Mouse (Mus musculus) embryonic facial prominence, embryonic 11.5 days (tissue): ENCODE measurements at regions not wholly inside any gene's neighbourhood (a gene's known extent, or its start where the extent isn't known, plus 50 kb on each side); places are given as distances from the start of the nearest gene placed in this dataset.
"Not testable (repeated sequence)": the region's sequence is repeated elsewhere in the genome, so short reads cannot be mapped to it uniquely, and the experiment has no call there.

Source experiments
- ATAC-seq: fragments of 200-750 bp; cut with Nextera tagmentation; replicated peaks from 2 replicates; pipeline ENCODE4 v1.8.0; 2017; ENCODE audit warnings: low read depth; ENCODE audit not compliant: insufficient number of reproducible peaks, low FRiP score, low TSS enrichment
- DNase-seq: peaks from one replicate; pipeline ENCODE4 v3.0.0-alpha.2; 2015; ENCODE audit warnings: low spot score
- H3K27ac ChIP-seq: fragments of 300-500 bp; sonication (generic); replicated peaks from 2 replicates; pipeline ENCODE4 v1.5.1; 2014; ENCODE audit warnings: mild to moderate bottlenecking, low read depth, low read length, control low read depth
- H3K27me3 ChIP-seq: fragments of 300-500 bp; sonication (generic); 2 replicates; pipeline ENCODE4 v1.6.1; 2014; ENCODE audit warnings: mild to moderate bottlenecking, low read length, moderate library complexity, mixed read lengths; ENCODE audit not compliant: control insufficient read depth, insufficient read depth
- H3K36me3 ChIP-seq: fragments of 300-500 bp; sonication (generic); replicated peaks from 2 replicates; pipeline ENCODE4 v1.6.1; 2014; ENCODE audit warnings: low read depth, mild to moderate bottlenecking, low read length, moderate library complexity, mixed read lengths; ENCODE audit not compliant: control insufficient read depth, insufficient read depth
- H3K4me1 ChIP-seq: fragments of 300-500 bp; sonication (generic); 2 replicates; pipeline ENCODE4 v1.6.1; 2014; ENCODE audit warnings: low read length, mixed read lengths; ENCODE audit not compliant: control insufficient read depth, insufficient read depth
- H3K4me2 ChIP-seq: fragments of 300-500 bp; sonication (generic); 2 replicates; pipeline ENCODE4 v1.6.1; 2014; ENCODE audit warnings: low read depth, mild to moderate bottlenecking, control low read depth, low read length, moderate library complexity
- H3K4me3 ChIP-seq: fragments of 300-500 bp; sonication (generic); 2 replicates; pipeline ENCODE4 v1.5.1; 2014; ENCODE audit warnings: low read depth, low read length, control low read depth
- H3K9ac ChIP-seq: fragments of 300-500 bp; sonication (generic); replicated peaks from 2 replicates; pipeline ENCODE4 v1.6.1; 2014; ENCODE audit warnings: mild to moderate bottlenecking, control low read depth, low read length
- H3K9me3 ChIP-seq: fragments of 300-500 bp; sonication (generic); replicated peaks from 2 replicates; pipeline ENCODE4 v1.6.1; 2016; ENCODE audit warnings: mild to moderate bottlenecking, low read length, inconsistent platforms, mixed read lengths; ENCODE audit not compliant: control insufficient read depth
- WGBS: fragments of 180-500 bp; shearing (Covaris S2); extraction: QIAGEN DNeasy Blood & Tissue Kit; methylation state at CpG from one replicate; pipeline ENCODE4 v1.1.7; 2014; 5-methylcytosine and 5-hydroxymethylcytosine counted together

DNA sequence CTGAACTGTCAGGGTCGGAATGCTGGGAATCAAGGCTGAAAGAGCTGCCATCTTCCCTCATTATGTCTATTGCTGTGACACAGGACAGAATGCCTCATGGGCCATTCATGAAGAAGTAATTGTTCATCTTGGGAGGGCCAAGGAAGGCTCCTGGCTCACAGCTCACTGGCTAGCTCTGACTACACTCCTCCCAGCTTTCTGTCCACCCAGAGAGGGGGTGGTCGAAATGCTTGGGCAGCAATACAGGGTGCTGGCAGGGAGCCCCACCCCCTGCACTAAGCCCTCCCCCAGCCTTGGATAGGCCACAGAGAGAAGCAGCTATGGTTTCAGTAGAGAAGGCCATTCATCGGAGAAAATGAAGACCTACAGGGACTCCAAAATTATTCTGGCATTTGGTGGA, 192.2 kb upstream of the Prok2 start:
- H3K4me2 ChIP-seq: no peak overlapping the region
- no peak for DNase-seq
- H3K36me3 ChIP-seq: no peaks in the 10 kb centered on the region
- no peak for ATAC-seq
- no peaks in the 10 kb centered on the region; the same call in 1 of the 2 replicates for H3K4me1 ChIP-seq
- H3K4me3 ChIP-seq: no peak overlapping the region
- no peak overlapping the region for H3K27ac ChIP-seq
- H3K9ac ChIP-seq: no peak overlapping the region
- no peaks in the 10 kb centered on the region for H3K9me3 ChIP-seq
- WGBS: 67% methylated on average over 3 of the region's 3 CpGs
- H3K27me3 ChIP-seq: no peaks in the 10 kb centered on the region

DNA sequence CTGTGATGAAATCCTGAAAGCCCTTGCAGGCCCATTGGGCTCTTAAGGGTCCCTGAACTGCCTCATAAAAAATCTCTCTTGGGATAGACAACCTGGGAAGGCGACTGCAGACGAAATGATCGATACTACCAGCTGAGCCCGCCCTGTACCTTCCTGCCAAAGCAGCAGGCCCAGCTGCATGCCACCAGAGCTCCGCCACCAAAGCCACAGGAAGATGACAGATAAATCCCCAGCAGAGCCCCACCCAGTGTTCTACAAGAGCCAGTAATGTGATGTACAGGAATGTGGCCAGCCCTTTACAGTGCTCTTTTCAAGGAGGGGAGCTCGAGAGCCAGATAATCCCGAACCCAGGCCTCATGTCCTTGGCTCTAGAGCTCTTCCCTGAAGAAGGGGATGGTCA, 183.7 kb upstream of the Prok2 start:
- no peaks in the 10 kb centered on the region for H3K9me3 ChIP-seq

DNA sequence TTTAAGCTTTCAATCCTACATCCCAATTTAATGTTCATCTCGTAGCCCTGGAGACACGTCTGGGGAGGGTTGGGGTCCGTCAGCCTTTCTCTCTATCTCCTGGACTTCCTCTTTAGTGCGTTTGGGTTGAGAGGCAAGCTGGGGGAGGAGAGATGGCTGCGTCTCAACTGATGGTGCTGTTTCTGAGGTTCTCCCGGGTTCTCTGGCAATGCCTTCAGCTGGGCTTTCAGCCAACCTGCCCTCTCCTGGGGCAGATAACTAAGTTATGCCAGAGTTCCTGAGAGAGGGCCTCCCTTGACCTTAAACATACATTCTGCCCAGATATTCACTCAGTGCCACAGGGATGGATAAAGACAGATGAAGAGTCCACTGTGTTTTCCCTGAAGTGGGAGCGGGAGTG, 183.3 kb upstream of the Prok2 start:
- Histone ChIP-seq H3K36me3 (no peaks in the 10 kb centered on the region), H3K4me2 (no peak overlapping the region), H3K9me3 (no peaks in the 10 kb centered on the region), H3K27ac (no peak overlapping the region), H3K9ac (no peak overlapping the region), H3K27me3 (no peaks in the 10 kb centered on the region), H3K4me3 (no peak overlapping the region), H3K4me1 (no peaks in the 10 kb centered on the region)
- 73% methylated on average over 7 of the region's 7 CpGs for WGBS
- DNase-seq (no peak), ATAC-seq (no peak)

More for the DNA sequence above, 183.7 kb upstream of the Prok2 start:
- Histone ChIP-seq H3K27ac (no peak overlapping the region), H3K4me2 (no peak overlapping the region), H3K36me3 (no peaks in the 10 kb centered on the region), H3K4me3 (no peak overlapping the region), H3K4me1 (no peaks in the 10 kb centered on the region), H3K27me3 (no peaks in the 10 kb centered on the region), H3K9ac (no peak overlapping the region)
- WGBS: 86% methylated on average over 7 of the region's 7 CpGs
- no peak for DNase-seq
- no peak for ATAC-seq

DNA sequence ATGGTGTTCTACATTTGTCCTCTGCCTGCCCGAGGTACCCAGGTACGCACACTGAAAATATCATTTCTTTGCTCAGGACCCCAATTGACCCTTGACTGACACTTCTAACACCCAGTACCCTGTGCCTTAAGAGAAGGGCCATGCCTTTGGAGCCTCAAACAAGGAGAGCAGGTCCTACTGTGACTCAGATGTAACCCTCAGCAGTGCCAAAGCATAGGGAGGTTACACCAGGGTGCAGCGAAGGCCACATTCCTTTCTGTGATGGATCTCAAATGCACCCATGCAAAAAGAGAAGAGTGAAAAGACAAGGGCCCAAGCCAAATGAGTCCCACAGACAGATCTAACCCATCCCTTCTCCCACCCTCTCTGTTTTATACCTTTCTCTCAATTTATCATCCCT, 181.9 kb upstream of the Prok2 start:
- WGBS: 82% methylated on average over 3 of the region's 3 CpGs
- H3K27me3 ChIP-seq: no peaks in the 10 kb centered on the region

DNA sequence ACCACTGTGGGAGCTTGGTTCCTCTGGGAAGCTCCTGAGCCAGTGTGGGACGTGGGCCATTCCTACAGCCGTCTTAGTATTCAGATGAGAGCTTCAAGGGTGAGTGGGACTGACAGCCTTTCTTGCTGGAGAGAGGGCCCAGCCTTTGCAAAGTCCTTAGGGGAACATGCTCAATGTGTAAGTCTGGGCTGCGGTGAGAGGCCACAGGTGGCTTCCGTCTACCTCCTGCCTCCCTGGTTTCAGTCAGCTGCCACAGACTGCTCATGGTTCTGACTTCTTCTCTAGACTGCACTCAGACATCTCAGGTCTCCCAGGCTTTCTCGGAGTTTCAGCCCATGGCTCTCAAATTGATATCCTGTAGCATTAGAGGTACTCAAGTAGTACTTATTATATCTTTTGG, 179.0 kb upstream of the Prok2 start:
- H3K27ac ChIP-seq: no peak overlapping the region
- ATAC-seq: no peak
- 0 out of 2 replicates have a peak, but pooled peaks cover 2% of the 10 kb centered on the region for H3K27me3 ChIP-seq
- H3K36me3 ChIP-seq: no peaks in the 10 kb centered on the region
- no peak overlapping the region for H3K9ac ChIP-seq
- H3K4me1 ChIP-seq: no peaks in the 10 kb centered on the region
- WGBS: 81% methylated on average over 5 of the region's 5 CpGs
- no peaks in the 10 kb centered on the region for H3K9me3 ChIP-seq
- no peak for DNase-seq
- H3K4me2 ChIP-seq: no peak overlapping the region
- no peak overlapping the region for H3K4me3 ChIP-seq

More for the DNA sequence above, 181.9 kb upstream of the Prok2 start:
- DNase-seq (no peak), ATAC-seq (no peak)
- H3K36me3 ChIP-seq: no peaks in the 10 kb centered on the region
- H3K27ac ChIP-seq: no peak overlapping the region
- no peak overlapping the region for H3K4me2 ChIP-seq
- H3K9me3 ChIP-seq: no peaks in the 10 kb centered on the region
- H3K9ac ChIP-seq: no peak overlapping the region
- no peak overlapping the region for H3K4me3 ChIP-seq
- H3K4me1 ChIP-seq: no peaks in the 10 kb centered on the region

DNA sequence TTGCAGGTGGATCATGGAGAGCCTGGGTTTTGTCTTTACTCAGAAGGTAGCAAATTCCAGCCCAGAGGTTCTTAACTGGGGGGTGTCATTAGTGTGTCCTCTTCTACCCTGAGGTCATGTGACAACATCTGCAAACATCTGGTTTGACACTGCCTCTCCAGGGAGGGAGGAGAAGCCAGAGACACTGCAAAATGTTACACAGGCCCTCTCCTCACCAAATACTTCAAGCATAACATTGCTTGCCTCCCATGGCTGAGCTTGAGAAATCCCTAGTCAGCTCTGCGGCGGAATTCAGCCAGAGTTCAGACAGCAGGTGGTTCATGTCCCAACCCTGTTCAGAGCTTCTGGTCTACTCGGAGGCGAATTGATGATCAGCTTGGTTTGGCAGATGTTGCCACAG, 178.4 kb upstream of the Prok2 start:
- H3K4me1 ChIP-seq: no peaks in the 10 kb centered on the region
- no peak overlapping the region for H3K4me2 ChIP-seq
- H3K27ac ChIP-seq: no peak overlapping the region
- no peak overlapping the region for H3K9ac ChIP-seq
- H3K36me3 ChIP-seq: no peaks in the 10 kb centered on the region
- ATAC-seq (no peak), DNase-seq (no peak)
- H3K4me3 ChIP-seq: no peak overlapping the region
- no peaks in the 10 kb centered on the region for H3K9me3 ChIP-seq
- H3K27me3 ChIP-seq: 0 out of 2 replicates have a peak, but pooled peaks cover 2% of the 10 kb centered on the region
- 83% methylated on average over 4 of the region's 4 CpGs for WGBS

DNA sequence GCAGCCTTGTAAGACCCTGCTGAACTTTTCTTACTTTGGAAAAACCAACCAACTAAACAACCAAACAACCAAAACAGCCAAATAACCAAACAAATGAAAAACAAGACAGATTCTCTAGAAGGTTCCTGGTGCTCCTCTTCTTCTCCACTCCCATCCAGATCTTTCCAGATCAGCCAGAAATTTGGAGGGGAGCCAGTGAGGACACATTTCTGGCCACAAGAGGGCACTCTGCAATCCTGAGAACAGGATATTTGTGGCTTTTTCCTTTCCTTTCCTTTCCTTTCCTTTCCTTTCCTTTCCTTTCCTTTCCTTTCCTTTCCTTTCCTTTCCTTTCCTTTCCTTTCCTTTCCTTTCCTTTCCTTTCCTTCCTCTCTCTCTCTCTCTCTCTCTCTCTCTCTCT, 177.9 kb upstream of the Prok2 start:
- H3K27me3 ChIP-seq, H3K4me1 ChIP-seq, H3K27ac ChIP-seq, H3K9ac ChIP-seq, H3K36me3 ChIP-seq, H3K4me3 ChIP-seq, H3K4me2 ChIP-seq, H3K9me3 ChIP-seq, ATAC-seq: not testable (repeated sequence)
- DNase-seq: peak; percentile 72

DNA sequence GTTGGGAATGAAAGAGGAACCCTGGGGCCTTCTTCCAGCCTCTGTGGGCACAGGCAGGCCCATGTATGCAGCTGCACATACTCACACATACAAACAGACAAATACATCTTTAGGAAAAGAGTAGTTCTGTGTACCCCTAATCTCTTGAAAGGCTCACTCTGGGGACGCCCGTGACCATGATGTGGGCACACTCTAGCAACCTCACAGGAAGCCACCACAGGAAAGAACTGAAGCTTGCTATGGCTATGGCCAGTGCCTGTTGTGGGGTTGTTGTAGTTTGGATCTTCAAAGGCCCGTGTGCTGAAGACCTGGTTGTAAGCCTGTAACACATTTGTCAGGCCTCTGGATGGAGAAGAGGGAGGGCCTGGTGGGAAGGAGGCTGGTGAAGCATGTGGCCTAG, 175.4 kb upstream of the Prok2 start:
- Histone ChIP-seq H3K4me1 (no peaks in the 10 kb centered on the region), H3K4me3 (no peak overlapping the region), H3K36me3 (no peaks in the 10 kb centered on the region), H3K27me3 (0 out of 2 replicates have a peak, but pooled peaks cover 2% of the 10 kb centered on the region), H3K9me3 (no peaks in the 10 kb centered on the region), H3K4me2 (no peak overlapping the region), H3K27ac (no peak overlapping the region), H3K9ac (no peak overlapping the region)
- DNase-seq (no peak), ATAC-seq (no peak)
- WGBS: 84% methylated on average over 3 of the region's 3 CpGs
